Mouse (Mus musculus) thymus, postnatal 25 days (tissue): ENCODE data around the gene Rhox9.
"Not testable (repeated sequence)": the region's sequence is repeated elsewhere in the genome, so short reads cannot be mapped to it uniquely, and the experiment has no call there.

Experiments
- DNase-seq: peaks from one replicate; pipeline ENCODE4 v3.0.0; 2022

The Rhox9 gene

DNA sequence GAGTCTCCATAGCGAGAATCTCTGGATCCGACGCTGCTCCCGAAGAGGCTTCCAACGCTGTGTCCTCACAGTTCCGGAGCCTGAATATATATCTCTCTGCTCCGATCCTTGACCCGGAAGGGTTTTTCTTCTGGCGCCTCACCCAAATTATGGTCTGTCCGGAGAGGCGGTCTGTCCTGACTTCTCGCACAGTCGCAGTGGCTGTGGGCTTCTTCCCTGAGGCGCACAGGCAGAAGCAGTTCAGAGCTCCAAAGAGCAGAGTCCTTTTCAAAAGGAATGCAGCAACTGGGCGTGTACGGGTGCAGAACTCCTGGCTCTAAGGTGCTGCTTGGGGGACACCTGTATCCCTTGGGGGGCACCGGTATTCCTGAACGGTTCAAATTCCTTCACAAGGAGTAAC is at the start of gene Rhox9:
Gene Rhox9 (minus strand): TSS at position 101 of the 400 bp plus-strand sequence.
- not testable (repeated sequence) for DNase-seq

DNA sequence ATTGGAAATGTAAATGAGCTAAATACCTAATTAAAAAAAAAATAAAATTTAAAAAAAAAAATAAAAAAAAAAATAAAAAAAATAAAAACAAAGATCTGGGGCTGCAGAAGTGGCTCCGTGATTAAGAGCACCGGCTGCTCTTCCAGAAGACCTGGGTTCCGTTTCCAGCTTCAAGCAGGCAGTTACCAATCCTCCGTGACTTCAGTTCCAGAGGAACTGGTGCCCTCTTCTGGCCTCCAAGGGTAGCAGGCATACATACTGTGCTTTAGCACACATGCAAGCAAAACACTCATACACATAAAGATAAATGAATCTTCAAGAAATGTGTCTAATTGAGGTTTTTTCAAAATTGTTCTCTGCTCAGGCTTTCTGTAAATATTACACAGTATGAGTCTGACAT is 14.7 kb upstream of the Rhox9 start:
- DNase-seq = no peak

DNA sequence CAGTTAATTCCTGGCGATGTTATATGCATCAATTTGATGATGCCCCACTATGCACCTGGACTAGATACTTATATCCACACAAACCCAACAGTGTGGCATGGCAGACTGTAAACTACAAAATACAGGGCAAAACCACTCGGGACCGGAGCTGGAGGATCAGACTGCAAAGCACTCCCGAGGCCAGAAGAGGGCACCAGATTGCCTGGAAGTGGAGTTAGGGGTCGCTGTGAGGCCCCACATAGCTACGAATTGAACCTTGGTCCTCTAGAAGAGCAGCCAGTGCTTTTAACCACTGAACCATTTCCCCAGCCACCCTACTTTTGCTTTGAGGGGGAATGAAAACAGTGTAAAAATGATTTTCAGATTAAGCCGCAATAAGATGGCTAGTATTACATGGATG is 7.0 kb upstream of the Rhox9 start:
- no peak for DNase-seq

DNA sequence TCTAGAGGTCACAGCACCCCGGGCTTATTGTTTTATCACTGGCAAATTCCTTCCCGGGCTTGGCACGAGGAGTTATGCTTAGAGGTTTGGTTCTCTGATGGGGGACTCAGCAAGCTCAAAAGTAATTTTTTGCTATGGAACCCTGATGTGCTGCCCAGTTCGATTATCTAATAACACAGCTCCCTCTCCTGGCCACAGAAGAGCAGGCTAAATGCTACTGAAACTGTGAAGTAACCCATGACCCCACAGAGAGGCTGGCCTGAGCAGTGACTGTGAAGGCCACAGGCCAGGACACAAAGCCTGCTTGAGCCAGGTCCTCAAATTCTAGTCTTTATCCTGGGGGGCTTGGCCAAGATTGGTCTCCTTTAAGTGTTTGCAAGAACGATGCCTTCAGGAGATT is 2.2 kb upstream of the Rhox9 start:
- DNase-seq = no peak

DNA sequence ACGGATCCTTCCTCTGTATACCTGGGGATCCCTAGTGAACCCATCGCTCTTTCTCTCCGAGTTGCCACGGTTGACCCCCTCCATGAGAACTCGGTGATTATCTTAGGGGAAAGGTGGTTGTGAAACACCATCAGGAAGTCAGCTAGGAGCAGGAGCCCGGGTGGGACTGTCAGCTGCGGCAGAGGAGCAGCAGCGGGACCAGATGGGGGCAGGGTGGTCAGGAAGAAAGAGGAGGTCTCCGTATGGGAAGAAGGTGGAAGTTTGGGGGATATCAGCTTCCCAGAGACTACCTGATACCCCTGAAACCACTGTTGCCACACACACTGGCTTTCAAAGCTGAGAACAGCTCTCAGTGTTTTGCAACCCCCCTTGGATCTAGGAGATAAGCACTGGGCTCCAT is 4.4 kb downstream of the Rhox9 start, which contains the start of gene Rhox7b:
Gene Rhox7b (minus strand): TSS at position 101 of the 400 bp plus-strand sequence.
- DNase-seq = not testable (repeated sequence)

DNA sequence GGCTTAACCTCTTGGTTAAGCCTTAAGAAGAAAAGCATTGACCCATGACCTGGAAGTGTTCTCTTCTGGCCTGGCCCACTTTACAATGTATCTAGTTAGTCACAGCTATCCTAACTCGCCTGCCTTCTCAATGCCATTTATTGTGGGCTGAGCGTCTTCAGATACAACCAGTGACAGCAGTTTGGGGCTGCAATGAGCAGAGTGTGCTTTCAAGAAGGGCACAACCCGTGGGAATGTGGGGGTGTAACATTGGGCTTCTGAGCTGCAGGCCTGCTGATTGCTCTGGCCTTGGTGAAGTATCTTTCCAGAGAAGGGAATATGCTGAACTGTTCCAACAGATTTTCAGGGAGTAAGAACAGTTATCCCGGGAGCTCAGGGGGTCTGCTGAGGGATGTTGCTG is 22.7 kb downstream of the Rhox9 start, which contains the start of gene Rhox8:
Gene Rhox8 (minus strand): TSS at position 101 of the 400 bp plus-strand sequence.
- no peak for DNase-seq

DNA sequence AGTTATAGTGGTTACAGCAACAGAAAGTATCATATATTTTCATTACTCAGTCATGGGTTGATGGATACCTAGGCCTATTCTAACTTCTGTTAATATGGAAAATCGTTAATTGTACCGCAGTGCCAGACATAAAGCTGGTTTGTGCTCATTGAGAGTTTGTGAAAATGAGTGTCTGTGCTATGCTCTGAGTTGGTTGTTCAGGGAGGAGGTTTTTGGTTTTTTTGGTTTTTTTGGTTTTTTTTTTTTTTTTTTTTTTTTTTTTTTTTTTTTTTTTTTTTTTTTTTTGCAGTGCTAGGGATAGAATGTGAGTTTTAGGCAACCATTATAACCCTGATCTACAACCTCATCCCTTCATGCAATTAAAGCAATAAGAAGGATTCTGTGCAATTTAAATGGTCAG is 29.9 kb downstream of the Rhox9 start:
- no peak for DNase-seq
